In the genomic region with DNA sequence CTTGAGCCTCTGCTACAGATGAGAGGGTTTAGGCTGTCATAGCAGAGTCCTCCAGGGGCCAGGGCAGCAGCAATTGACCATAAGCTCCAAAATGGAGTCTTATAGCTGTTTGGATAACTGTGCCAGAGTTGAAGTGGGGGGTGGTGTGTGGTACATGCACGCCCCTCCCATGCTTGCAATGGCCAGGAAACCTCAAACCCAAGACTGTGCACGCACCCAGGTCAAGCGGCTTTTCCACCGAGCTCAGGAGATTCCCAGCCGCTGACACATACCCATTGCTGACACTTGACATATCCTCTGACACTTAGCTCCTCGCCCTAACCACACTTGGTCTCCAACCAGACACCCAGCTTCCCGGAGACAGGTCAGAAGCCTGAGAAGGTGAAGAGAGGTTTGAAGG, we compare ENCODE assay signal across 24 mouse cellular contexts. TPM values are rescaled to one million over a fixed set of nuclear protein-coding genes. Genes with fewer than 3 reads are reported as not detected.
"Had no signal": no experiment of that assay in that cellular context is flagged by ENCODE, and none has a peak within 500 bp of the region (broad histone marks: within the 10 kb centered on the region; RNA-seq: fewer than 3 reads in every experiment).

No protein-coding gene starts in this region.

- H3K36me3 ChIP-seq: midbrain, embryonic 13.5 days; midbrain, embryonic 15.5 days; neural tube, embryonic 13.5 days; neural tube, embryonic 15.5 days had no signal

- DNase-seq: lung, adult 18-20 months; lung, embryonic 14.5 days; lung, postnatal 14 days; lung, postnatal 36 days; retina, postnatal 1 day; right cerebral cortex, adult 18-20 months; right cerebral cortex, postnatal 25 days; right cerebral cortex, postnatal 4 days; spleen, adult 18-20 months; thymus, adult 18-20 months; thymus, postnatal 25 days; thymus, postnatal 4 days had no signal

- H3K27me3 ChIP-seq: midbrain, embryonic 15.5 days had no signal

- H3K4me3 ChIP-seq: megakaryocyte, embryonic 14.5 days; midbrain, embryonic 13.5 days; midbrain, embryonic 15.5 days; neural tube, embryonic 13.5 days; neural tube, embryonic 15.5 days had no signal

RNA-seq across cellular contexts. Expression of a gene that starts 22.5 kb away (rescaled TPM):
- total RNA-seq: megakaryocyte progenitor cell, adult 5-6 weeks had no signal
- polyA plus RNA-seq: lung, embryonic 14.5 days; lung, embryonic 16.5 days; macrophage; small intestine, adult 2 months; stomach, embryonic 16.5 days; thymus, postnatal 0 days; urinary bladder, adult 2 months had no signal
